Mouse (Mus musculus) yolk sac, embryonic 10.5 days (tissue): ENCODE results near the gene Gas7.

ENCODE experiments used
- DNase-seq: peaks from one replicate; pipeline ENCODE4 v3.0.0-alpha.2; 2017; ENCODE audit warnings: low spot score

Gene Gas7

DNA sequence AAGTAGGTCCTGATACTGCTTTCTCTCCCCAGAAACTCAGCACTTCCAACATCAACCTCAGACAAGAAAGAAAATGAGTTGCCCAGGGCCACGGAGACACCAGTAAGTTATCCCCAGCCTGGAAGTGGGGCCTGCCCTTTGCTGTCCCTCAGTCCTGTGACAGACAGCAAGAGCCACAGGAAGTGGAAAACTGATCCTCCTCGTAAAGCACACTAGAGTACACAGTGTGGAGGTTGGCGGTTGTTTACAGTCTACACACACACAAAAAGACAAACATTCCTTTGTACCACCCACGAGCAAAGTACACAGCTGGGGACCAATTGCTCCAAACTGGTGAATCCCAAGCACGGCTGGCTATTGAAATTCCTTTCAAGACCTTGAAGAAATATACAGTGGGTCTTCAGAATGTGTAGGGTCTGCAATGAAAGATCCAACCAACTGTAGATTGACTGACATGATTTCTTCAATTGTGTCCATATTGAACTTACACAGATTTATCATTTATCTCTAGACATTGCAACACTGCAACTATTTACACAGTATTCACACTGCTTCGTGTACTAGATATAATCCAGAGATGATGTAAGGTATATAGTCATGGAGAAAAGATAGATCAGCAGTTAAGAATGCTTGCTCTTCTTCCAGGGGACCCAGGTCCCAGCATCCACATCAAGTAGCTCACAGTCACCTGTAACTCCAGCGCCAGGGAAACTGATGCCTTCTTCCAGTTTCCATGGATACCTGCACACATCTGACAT, 267.3 kb downstream of the Gas7 start:
- peak; percentile 5 for DNase-seq

DNA sequence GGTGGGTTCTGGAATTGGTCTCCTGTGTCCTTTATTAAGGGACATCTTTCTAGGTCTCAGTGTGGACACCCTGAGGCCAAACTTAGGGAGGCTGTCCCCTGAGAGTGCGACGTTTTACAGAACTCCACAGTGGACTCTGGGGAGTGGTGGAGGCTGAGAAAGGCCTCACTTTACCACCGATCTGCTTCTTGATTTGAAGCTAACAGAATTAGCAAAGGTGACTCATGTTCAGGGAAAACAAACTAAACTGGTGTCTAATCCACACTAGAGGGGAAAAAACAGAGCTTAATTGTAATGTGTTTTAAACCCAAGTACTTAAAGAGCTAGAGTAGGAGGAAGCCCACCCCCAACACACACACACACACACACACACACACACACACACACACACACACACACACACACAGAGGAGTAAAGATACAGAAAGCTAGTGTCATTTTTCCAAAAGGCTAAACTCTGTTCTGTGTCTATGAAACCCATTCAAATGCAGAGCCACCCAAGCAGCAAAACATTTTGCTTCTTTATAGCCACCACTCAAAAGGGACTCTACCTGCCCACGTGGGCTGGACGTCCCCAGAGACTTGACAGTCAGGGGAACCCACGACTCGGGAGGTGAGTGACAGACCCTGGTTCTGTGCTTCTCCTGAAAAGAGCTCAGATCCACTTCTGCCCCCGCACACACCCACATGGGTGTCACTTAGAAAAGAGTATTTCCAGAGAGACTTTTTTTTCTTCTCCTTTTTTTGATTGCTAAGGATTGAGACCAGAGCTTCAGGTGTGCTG, 268.2 kb downstream of the Gas7 start:
- no peak for DNase-seq

GRCm38 (mm10) chr11:67727095-67727494, 271.9 kb downstream of the Gas7 start:
- no peak for DNase-seq

- no peak for DNase-seq
Observed at GRCm38 (mm10) chr11:67728726-67729125, 273.5 kb downstream of the Gas7 start.

DNA sequence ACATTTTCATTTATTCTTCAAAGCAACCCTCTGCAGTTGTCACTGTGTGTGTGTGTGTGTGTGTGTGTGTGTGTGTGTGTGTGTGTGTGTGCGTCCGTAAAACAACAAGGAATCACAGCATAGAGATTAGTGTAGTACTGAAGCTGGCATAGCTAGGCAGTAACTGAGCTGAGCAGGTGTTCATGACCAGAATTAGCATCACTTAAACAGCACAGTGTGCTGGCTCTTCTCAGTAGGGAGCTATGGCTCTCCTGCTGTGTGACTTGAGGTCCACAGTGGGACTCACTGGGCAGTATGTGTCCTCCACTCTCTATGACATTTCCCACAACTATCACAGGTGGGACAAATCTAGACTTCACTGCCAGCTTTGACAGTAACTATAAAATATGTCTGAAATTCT, 275.8 kb downstream of the Gas7 start:
- no peak for DNase-seq

DNA sequence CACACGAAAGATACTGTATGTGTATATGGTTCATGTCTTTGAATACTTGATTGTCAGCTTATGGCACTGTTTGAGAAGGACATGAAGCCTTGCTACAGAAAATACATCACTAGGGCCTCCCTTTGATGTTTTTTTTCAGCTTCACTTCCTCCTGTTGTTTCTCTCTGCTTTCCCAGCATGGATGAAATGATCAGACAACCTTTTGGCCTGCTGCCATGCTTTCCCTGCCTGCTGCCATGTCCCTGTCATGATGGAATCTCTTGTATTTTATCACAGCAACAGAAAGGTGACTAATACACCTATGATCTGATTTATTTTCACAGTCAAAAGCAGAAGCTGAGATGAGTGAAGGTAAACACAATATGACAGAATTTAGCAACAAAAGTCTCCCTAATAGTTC, 278.5 kb downstream of the Gas7 start:
- no peak for DNase-seq

DNA sequence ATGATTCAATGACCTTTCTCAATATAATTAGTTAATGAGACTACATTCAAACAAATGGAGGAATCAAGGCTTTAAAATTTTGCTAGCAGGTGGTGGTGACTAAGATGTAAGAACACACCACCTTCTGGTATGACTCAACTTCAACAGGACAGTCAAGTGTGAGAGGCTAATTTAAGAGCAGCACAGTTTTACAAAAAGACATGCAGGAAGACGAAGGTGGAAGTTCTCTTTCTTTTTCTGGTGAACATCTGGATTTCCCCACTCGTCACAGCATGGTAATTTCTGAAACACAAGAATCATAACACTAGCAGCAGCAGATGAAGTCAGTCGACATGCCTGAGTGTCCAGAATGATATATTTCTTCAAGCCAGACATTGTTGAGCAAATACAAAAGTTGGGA, 279.4 kb downstream of the Gas7 start:
- no peak for DNase-seq

- DNase-seq: no peak
Observed at GRCm38 (mm10) chr11:67738345-67738744, 283.1 kb downstream of the Gas7 start.
